Mouse (Mus musculus): ENCODE data around the gene Coq6. TPM values are rescaled to one million over a fixed set of nuclear protein-coding genes. Genes with fewer than 3 reads are reported as not detected.

Gene Coq6
- polyA plus RNA-seq, 1 experiment from 2014 or later, result 45.4 TPM

- H3K27ac ChIP-seq (ENCODE audit: low read depth, low read length), result no peak overlapping the region
- 84% methylated on average over 9 of the region's 9 CpGs for WGBS
- H3K9me3 ChIP-seq (ENCODE audit: control insufficient read depth, low read length), result no peaks in the 10 kb centered on the region
- H3K4me3 ChIP-seq (ENCODE audit: low read length), result no peak overlapping the region
- peaks cover 17% of the 10 kb centered on the region for H3K36me3 ChIP-seq (ENCODE audit: control insufficient read depth, insufficient read depth, low read length)
- no peak overlapping the region for H3K9ac ChIP-seq (ENCODE audit: low read depth, low read length)
- no peak overlapping the region for H3K4me2 ChIP-seq (ENCODE audit: low read length)
- no peak for ATAC-seq
- H3K27me3 ChIP-seq (replicated peaks; ENCODE audit: control insufficient read depth, insufficient read depth, low read length), result no peaks in the 10 kb centered on the region
- peaks cover 19% of the 10 kb centered on the region for H3K4me1 ChIP-seq (ENCODE audit: control insufficient read depth, insufficient read depth, low read depth, low read length)
Observed at GRCm38 (mm10) chr12:84364291-84364690, 2.8 kb downstream of the Coq6 start.

- 95% methylated on average over 6 of the region's 6 CpGs for WGBS
- H3K9me3 ChIP-seq (ENCODE audit: control insufficient read depth, low read length), result no peaks in the 10 kb centered on the region
- peaks cover 22% of the 10 kb centered on the region for H3K36me3 ChIP-seq (ENCODE audit: control insufficient read depth, insufficient read depth, low read length)
- no peak overlapping the region for H3K27ac ChIP-seq (ENCODE audit: low read depth, low read length)
- H3K4me1 ChIP-seq (ENCODE audit: control insufficient read depth, insufficient read depth, low read depth, low read length), result peaks cover 19% of the 10 kb centered on the region
- H3K4me2 ChIP-seq (ENCODE audit: low read length), result no peak overlapping the region
- H3K4me3 ChIP-seq (ENCODE audit: low read length), result no peak overlapping the region
- no peak overlapping the region for H3K9ac ChIP-seq (ENCODE audit: low read depth, low read length)
- no peak for ATAC-seq
- H3K27me3 ChIP-seq (replicated peaks; ENCODE audit: control insufficient read depth, insufficient read depth, low read length), result no peaks in the 10 kb centered on the region
Observed at GRCm38 (mm10) chr12:84365137-84365536, 3.7 kb downstream of the Coq6 start.

DNA sequence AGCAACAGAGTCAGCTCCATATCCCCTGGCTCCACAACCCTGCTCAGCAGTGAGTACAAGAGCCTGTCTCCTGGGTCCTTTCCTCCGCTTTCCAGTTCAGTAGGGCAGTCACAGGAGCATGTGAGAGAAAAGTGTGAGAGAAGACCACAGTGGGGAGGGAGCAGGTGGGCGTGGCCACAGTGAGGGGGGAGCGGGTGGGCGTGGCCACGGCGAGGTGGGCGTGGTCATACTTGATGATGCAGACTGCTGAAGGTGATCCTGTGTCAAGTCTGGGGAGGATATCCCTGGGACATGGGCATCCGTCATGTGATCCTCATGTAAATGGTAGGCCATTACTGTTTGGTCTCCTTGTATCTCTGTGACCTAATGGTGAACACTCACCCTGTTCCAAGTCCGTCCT lies 5.5 kb downstream of the Coq6 start:
- ATAC-seq, result no peak
- Histone ChIP-seq H3K27me3 (replicated peaks; ENCODE audit: control insufficient read depth, insufficient read depth, low read length) (no peaks in the 10 kb centered on the region), H3K4me3 (ENCODE audit: low read length) (no peak overlapping the region), H3K4me2 (ENCODE audit: low read length) (no peak overlapping the region), H3K27ac (ENCODE audit: low read depth, low read length) (no peak overlapping the region), H3K4me1 (ENCODE audit: control insufficient read depth, insufficient read depth, low read depth, low read length) (peaks cover 10% of the 10 kb centered on the region), H3K36me3 (ENCODE audit: control insufficient read depth, insufficient read depth, low read length) (peaks cover 37% of the 10 kb centered on the region), H3K9ac (ENCODE audit: low read depth, low read length) (no peak overlapping the region), H3K9me3 (ENCODE audit: control insufficient read depth, low read length) (no peaks in the 10 kb centered on the region)
- WGBS, result 61% methylated on average over 9 of the region's 9 CpGs

GRCm38 (mm10) chr12:84371647-84372046 lies 10.2 kb downstream of the Coq6 start:
- no peaks in the 10 kb centered on the region for H3K9me3 ChIP-seq (ENCODE audit: control insufficient read depth, low read length)
- no peak overlapping the region for H3K27ac ChIP-seq (ENCODE audit: low read depth, low read length)
- ATAC-seq, result no peak
- no peaks in the 10 kb centered on the region for H3K4me1 ChIP-seq (ENCODE audit: control insufficient read depth, insufficient read depth, low read depth, low read length)
- no peak overlapping the region for H3K9ac ChIP-seq (ENCODE audit: low read depth, low read length)
- H3K4me2 ChIP-seq (ENCODE audit: low read length), result no peak overlapping the region
- no peaks in the 10 kb centered on the region for H3K27me3 ChIP-seq (replicated peaks; ENCODE audit: control insufficient read depth, insufficient read depth, low read length)
- H3K4me3 ChIP-seq (ENCODE audit: low read length), result no peak overlapping the region
- H3K36me3 ChIP-seq (ENCODE audit: control insufficient read depth, insufficient read depth, low read length), result peaks cover 52% of the 10 kb centered on the region
- 94% methylated on average over 5 of the region's 5 CpGs for WGBS

DNA sequence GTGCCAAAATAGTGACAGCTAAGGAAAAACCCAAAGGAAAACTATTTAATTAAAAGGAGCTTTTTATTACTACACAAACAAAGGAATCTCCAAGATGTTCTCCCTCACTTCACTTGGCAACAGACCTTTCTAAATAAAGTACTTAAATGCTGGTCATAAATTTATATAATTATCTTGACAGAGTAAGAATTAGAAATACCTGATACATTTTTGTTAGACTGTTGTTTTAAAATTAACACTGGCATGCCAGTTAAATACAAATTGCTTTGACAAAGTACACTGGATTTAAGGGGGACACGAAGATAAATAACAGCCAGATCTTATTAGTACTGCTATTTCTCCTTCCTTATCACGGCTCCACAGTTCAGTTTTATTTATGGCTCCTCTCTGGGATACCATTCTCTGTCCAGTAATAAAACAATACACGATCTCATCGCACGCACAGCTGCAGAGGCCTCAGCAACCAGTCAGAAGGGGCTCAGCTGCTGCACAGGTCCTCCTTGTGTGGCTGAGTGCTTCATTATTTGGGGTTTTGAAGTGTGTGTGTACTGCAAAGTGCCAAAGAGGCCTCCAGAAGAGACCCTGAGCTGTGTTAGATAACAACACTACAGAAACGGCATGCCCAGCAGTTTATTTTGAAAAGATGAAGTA lies 12.5 kb downstream of the Coq6 start:
- H3K27ac ChIP-seq (ENCODE audit: low read depth, low read length), result no peak overlapping the region
- no peaks in the 10 kb centered on the region for H3K27me3 ChIP-seq (replicated peaks; ENCODE audit: control insufficient read depth, insufficient read depth, low read length)
- WGBS, result 78% methylated on average over 6 of the region's 6 CpGs
- no peak for ATAC-seq
- H3K4me1 ChIP-seq (ENCODE audit: control insufficient read depth, insufficient read depth, low read depth, low read length), result no peaks in the 10 kb centered on the region
- no peak overlapping the region for H3K4me2 ChIP-seq (ENCODE audit: low read length)
- H3K4me3 ChIP-seq (ENCODE audit: low read length), result no peak overlapping the region
- no peak overlapping the region for H3K9ac ChIP-seq (ENCODE audit: low read depth, low read length)
- H3K36me3 ChIP-seq (ENCODE audit: control insufficient read depth, insufficient read depth, low read length), result peaks cover 40% of the 10 kb centered on the region
- no peaks in the 10 kb centered on the region for H3K9me3 ChIP-seq (ENCODE audit: control insufficient read depth, low read length)

GRCm38 (mm10) chr12:84382369-84382768 lies 20.9 kb downstream of the Coq6 start:
- 86% methylated on average over 4 of the region's 4 CpGs for WGBS
- ATAC-seq, result no peak
- no peaks in the 10 kb centered on the region for H3K27me3 ChIP-seq (replicated peaks; ENCODE audit: control insufficient read depth, insufficient read depth, low read length)
- H3K4me1 ChIP-seq (ENCODE audit: control insufficient read depth, insufficient read depth, low read depth, low read length), result no peaks in the 10 kb centered on the region
- no peak overlapping the region for H3K4me2 ChIP-seq (ENCODE audit: low read length)
- H3K4me3 ChIP-seq (ENCODE audit: low read length), result no peak overlapping the region
- H3K9me3 ChIP-seq (ENCODE audit: control insufficient read depth, low read length), result no peaks in the 10 kb centered on the region
- peaks cover 2% of the 10 kb centered on the region; the same call in 1 of the 2 replicates for H3K36me3 ChIP-seq (ENCODE audit: control insufficient read depth, insufficient read depth, low read length)
- H3K27ac ChIP-seq (ENCODE audit: low read depth, low read length), result no peak overlapping the region
- H3K9ac ChIP-seq (ENCODE audit: low read depth, low read length), result no peak overlapping the region

GRCm38 (mm10) chr12:84384644-84385081 lies 23.2 kb downstream of the Coq6 start:
- Histone ChIP-seq H3K27me3 (replicated peaks; ENCODE audit: control insufficient read depth, insufficient read depth, low read length) (no peaks in the 10 kb centered on the region), H3K4me1 (ENCODE audit: control insufficient read depth, insufficient read depth, low read depth, low read length) (no peaks in the 10 kb centered on the region), H3K9ac (ENCODE audit: low read depth, low read length) (no peak overlapping the region), H3K4me3 (ENCODE audit: low read length) (no peak overlapping the region), H3K4me2 (ENCODE audit: low read length) (no peak overlapping the region), H3K27ac (ENCODE audit: low read depth, low read length) (no peak overlapping the region), H3K9me3 (ENCODE audit: control insufficient read depth, low read length) (no peaks in the 10 kb centered on the region), H3K36me3 (ENCODE audit: control insufficient read depth, insufficient read depth, low read length) (no peaks in the 10 kb centered on the region; the same call in none of the 2 replicates)
- ATAC-seq, result 0 out of 2 replicates have a peak, but pooled peaks have one; percentile 40
- 57% methylated on average over 5 of the region's 5 CpGs for WGBS

GRCm38 (mm10) chr12:84385408-84385807 lies 24.0 kb downstream of the Coq6 start:
- Histone ChIP-seq H3K9me3 (ENCODE audit: control insufficient read depth, low read length) (no peaks in the 10 kb centered on the region), H3K4me1 (ENCODE audit: control insufficient read depth, insufficient read depth, low read depth, low read length) (no peaks in the 10 kb centered on the region), H3K27me3 (replicated peaks; ENCODE audit: control insufficient read depth, insufficient read depth, low read length) (no peaks in the 10 kb centered on the region), H3K4me2 (ENCODE audit: low read length) (no peak overlapping the region), H3K9ac (ENCODE audit: low read depth, low read length) (no peak overlapping the region), H3K36me3 (ENCODE audit: control insufficient read depth, insufficient read depth, low read length) (no peaks in the 10 kb centered on the region; the same call in none of the 2 replicates), H3K27ac (ENCODE audit: low read depth, low read length) (no peak overlapping the region), H3K4me3 (ENCODE audit: low read length) (no peak overlapping the region)
- no peak for ATAC-seq
- WGBS, result 98% methylated on average over 4 of the region's 4 CpGs

GRCm38 (mm10) chr12:84388097-84388496 lies 26.6 kb downstream of the Coq6 start:
- Histone ChIP-seq H3K4me3 (ENCODE audit: low read length) (no peak overlapping the region), H3K27ac (ENCODE audit: low read depth, low read length) (no peak overlapping the region), H3K36me3 (ENCODE audit: control insufficient read depth, insufficient read depth, low read length) (no peaks in the 10 kb centered on the region; the same call in none of the 2 replicates), H3K9ac (ENCODE audit: low read depth, low read length) (no peak overlapping the region), H3K9me3 (ENCODE audit: control insufficient read depth, low read length) (no peaks in the 10 kb centered on the region), H3K4me2 (ENCODE audit: low read length) (no peak overlapping the region), H3K4me1 (ENCODE audit: control insufficient read depth, insufficient read depth, low read depth, low read length) (no peaks in the 10 kb centered on the region), H3K27me3 (replicated peaks; ENCODE audit: control insufficient read depth, insufficient read depth, low read length) (no peaks in the 10 kb centered on the region)
- WGBS, result 76% methylated on average over 8 of the region's 8 CpGs
- ATAC-seq, result no peak

Data from hindbrain, embryonic 16.5 days (tissue).